Mouse (Mus musculus): ENCODE data around the gene Prlr. TPM values are rescaled to one million over a fixed set of nuclear protein-coding genes. Genes with fewer than 3 reads are reported as not detected.

The Prlr gene
- 0.93 and 1.6 TPM in 2 replicates for polyA plus RNA-seq (2015; fragmentation: Nextera tagmentation; extraction: Ambion mirVana)

DNA sequence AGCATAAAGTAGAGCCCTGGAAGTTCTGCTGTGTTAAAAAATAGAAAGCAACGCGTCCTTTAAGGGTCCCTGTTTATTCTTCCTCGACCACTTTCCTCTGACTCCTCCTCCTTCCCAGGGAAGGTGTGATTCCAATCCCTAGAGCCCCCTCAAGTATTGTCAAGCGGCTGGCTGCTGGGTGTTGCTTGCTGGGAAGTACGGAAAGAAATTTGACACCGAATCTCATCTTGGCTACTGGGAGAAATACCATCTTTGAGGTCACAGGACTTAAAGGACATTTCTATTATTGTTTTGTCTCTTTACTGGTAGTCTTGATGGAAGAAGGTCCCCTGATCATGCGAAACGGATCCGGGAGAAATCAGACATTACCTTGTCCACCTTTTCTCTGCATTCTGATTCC is at the start of gene Prlr:
Gene Prlr (plus strand): TSS at position 156 of the 400 bp plus-strand sequence.
- Histone ChIP-seq H3K9me3 (no peaks in the 10 kb centered on the region), H3K36me3 (no peaks in the 10 kb centered on the region), H3K27me3 (peaks cover 7% of the 10 kb centered on the region; the same call in 1 of the 2 replicates), H3K4me3 (peak within 1 kb of the TSS; percentile 35), H3K27ac (no peak within 1 kb of the TSS), H3K4me1 (peaks cover 14% of the 10 kb centered on the region), H3K4me2 (peak within 1 kb of the TSS; percentile 75), H3K9ac (no peak within 1 kb of the TSS; the same call in 1 of the 2 replicates)
- no peak for ATAC-seq (ENCODE audit: insufficient number of reproducible peaks, low FRiP score, low TSS enrichment, low read depth)
- WGBS: 6% methylated on average over 9 of the region's 9 CpGs

DNA sequence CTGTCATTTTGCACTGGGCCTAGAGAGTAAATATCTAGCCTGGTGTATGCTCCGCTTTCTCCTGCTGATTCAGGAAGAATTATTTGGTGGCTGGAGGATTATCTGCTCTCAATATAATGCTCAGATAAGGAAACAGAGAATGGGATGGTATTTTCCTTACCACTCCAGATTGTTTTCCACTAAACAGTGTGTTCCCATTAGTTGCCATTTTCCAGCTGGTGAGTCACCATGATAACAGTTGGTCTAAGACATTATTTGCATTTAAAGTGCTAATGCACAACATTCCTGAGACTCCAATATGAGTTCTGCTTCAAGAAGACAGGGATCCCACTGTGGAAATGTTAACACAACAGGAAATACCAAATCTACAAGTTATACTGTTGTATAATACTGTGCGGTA is 43.3 kb upstream of the Prlr start:
- no peak overlapping the region for H3K9ac ChIP-seq
- WGBS: 90% methylated on average over 2 of the region's 2 CpGs
- ATAC-seq (ENCODE audit: insufficient number of reproducible peaks, low FRiP score, low TSS enrichment, low read depth): no peak
- H3K9me3 ChIP-seq: no peaks in the 10 kb centered on the region
- no peak overlapping the region for H3K4me2 ChIP-seq
- no peak overlapping the region for H3K27ac ChIP-seq
- no peaks in the 10 kb centered on the region for H3K27me3 ChIP-seq
- no peak overlapping the region for H3K4me3 ChIP-seq
- no peaks in the 10 kb centered on the region for H3K36me3 ChIP-seq
- H3K4me1 ChIP-seq: no peaks in the 10 kb centered on the region

DNA sequence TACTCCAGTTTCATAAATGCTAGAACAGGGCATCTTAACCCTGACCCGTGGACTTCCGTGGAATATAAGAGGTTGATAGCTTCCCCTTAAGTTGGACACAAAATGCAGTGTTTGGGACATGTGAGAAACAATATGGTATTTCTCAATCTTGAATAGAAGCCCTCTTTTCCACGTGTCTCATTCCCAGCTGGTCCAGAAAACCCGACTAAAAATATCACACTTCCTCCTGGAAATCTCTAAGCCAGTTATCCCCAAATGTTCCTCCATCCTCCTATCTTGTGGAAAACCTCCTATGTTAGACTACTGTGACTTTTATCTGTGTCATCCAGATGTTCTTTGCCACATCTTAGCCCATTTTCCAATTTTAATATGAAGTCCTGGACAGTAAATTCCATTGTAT is 42.1 kb upstream of the Prlr start:
- H3K4me1 ChIP-seq: no peaks in the 10 kb centered on the region
- no peak for ATAC-seq (ENCODE audit: insufficient number of reproducible peaks, low FRiP score, low TSS enrichment, low read depth)
- no peak overlapping the region for H3K27ac ChIP-seq
- WGBS: 80% methylated on average over 4 of the region's 4 CpGs
- no peaks in the 10 kb centered on the region for H3K9me3 ChIP-seq
- H3K9ac ChIP-seq: no peak overlapping the region
- H3K27me3 ChIP-seq: no peaks in the 10 kb centered on the region
- H3K4me3 ChIP-seq: no peak overlapping the region
- H3K4me2 ChIP-seq: no peak overlapping the region
- H3K36me3 ChIP-seq: no peaks in the 10 kb centered on the region

DNA sequence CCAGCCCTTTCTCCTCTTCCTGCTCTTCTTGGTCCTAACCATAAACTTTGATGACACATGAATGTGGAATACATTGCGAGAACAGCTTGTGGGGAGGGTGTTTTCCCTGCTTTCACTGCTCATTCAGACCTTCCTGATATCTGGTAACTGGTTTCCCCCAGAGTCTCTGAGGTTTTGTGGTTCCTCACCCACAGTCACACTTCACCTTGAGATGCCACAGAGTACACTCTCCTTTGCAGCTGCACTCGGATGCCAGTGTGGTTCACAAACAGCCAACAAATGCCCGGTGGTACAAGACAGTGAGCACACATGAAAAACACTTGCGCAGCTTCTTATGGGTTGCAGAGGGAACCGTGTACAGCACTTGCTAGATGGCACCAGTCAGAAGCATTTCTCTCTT is 32.5 kb upstream of the Prlr start:
- Histone ChIP-seq H3K27ac (no peak overlapping the region), H3K36me3 (no peaks in the 10 kb centered on the region), H3K9me3 (no peaks in the 10 kb centered on the region), H3K27me3 (no peaks in the 10 kb centered on the region), H3K4me1 (no peaks in the 10 kb centered on the region), H3K4me3 (no peak overlapping the region), H3K9ac (no peak overlapping the region), H3K4me2 (no peak overlapping the region)
- WGBS: 81% methylated on average over 5 of the region's 5 CpGs
- no peak for ATAC-seq (ENCODE audit: insufficient number of reproducible peaks, low FRiP score, low TSS enrichment, low read depth)

DNA sequence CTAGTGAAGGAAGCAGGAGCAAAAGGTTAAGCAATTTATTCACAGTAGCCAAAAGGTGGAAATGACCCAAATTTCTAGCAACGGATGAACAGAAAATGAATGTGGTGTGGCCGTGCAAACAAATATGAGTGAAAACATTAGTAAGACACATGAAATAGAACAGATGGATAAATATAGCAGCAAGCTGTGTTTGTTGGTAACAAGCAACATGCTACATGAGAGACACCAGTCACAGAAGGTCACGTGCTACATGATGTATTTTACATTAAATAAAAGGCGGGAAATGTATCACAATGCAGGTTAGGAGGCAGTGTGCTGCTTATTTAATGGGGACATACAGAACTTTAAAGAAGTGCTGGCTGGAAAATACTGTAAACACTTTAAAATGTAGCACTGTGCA is 28.8 kb upstream of the Prlr start:
- H3K4me2 ChIP-seq: no peak overlapping the region
- H3K27ac ChIP-seq: no peak overlapping the region
- no peaks in the 10 kb centered on the region for H3K9me3 ChIP-seq
- no peak overlapping the region for H3K9ac ChIP-seq
- H3K36me3 ChIP-seq: no peaks in the 10 kb centered on the region
- no peak overlapping the region for H3K4me3 ChIP-seq
- 86% methylated on average over 4 of the region's 4 CpGs for WGBS
- no peak for ATAC-seq (ENCODE audit: insufficient number of reproducible peaks, low FRiP score, low TSS enrichment, low read depth)
- no peaks in the 10 kb centered on the region for H3K4me1 ChIP-seq
- H3K27me3 ChIP-seq: no peaks in the 10 kb centered on the region

DNA sequence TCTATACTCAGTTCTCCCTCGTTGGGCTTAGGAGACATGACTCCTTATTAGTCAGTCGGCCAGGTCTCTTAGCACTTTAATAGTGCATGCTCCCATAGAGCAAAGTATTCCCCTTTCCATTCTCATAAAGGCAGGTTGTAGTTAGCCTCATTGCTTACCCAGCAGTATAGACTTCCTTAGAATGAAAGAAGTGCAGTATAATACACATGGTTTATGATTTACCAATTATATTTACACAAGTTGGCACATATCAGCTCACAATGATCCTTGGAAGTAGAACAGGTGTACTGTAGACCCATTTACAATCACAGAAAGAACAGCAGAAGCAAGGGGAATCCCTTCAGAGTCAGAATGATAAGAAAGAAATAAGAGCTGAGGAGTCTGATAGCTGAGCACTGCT is 16.4 kb upstream of the Prlr start:
- H3K27me3 ChIP-seq: no peaks in the 10 kb centered on the region
- ATAC-seq (ENCODE audit: insufficient number of reproducible peaks, low FRiP score, low TSS enrichment, low read depth): no peak
- whole genome bisulfite sequencing: 87% methylated on average over 2 of the region's 2 CpGs
- H3K4me3 ChIP-seq: no peak overlapping the region
- H3K9ac ChIP-seq: no peak overlapping the region
- H3K4me2 ChIP-seq: no peak overlapping the region
- H3K27ac ChIP-seq: no peak overlapping the region
- no peaks in the 10 kb centered on the region for H3K9me3 ChIP-seq
- H3K36me3 ChIP-seq: no peaks in the 10 kb centered on the region
- no peaks in the 10 kb centered on the region for H3K4me1 ChIP-seq

DNA sequence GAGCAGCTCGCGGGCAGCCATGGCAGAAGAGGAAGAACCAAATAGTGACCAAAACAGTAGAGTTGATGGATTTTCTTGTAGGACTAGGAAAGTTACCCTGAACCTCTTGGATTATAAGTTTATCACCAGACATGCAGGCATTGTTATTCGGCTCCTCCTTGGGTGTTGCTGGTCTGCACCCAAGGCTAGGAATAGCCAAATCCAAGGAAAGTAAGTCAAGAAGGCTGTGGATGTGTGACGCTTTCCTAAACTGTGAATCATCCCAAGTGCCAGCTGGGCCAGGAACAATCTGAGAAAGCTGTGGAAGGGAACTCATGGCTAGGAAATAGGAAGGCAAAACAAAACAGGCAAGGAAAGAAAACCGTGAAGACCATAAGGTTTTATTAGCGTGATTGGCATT is 2.0 kb upstream of the Prlr start:
- ATAC-seq (ENCODE audit: insufficient number of reproducible peaks, low FRiP score, low TSS enrichment, low read depth): no peak
- 72% methylated on average over 6 of the region's 6 CpGs for WGBS

DNA sequence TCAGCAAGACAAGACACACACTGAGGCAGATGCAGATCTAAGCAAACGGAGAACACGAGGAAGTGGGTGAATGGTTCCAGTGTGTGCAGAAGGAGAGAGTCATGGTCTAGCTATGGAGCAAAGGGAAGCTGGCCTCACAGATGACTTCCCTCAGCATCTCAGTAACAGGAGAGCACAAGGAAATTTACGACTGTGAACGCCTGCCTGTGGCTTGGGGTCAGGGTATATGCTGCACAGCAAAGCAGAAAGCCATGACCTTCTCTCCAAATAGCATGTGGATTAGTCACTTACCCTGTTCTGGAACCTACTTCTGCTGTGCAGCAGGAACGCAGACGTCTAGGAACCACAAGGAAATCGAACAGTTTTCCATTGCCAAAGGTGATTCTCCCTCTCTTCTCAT is 1.4 kb upstream of the Prlr start:
- H3K36me3 ChIP-seq: no peaks in the 10 kb centered on the region
- H3K27me3 ChIP-seq: peaks cover 7% of the 10 kb centered on the region; the same call in 1 of the 2 replicates
- no peak overlapping the region for H3K27ac ChIP-seq
- H3K9me3 ChIP-seq: no peaks in the 10 kb centered on the region
- 43% methylated on average over 7 of the region's 7 CpGs for WGBS
- H3K9ac ChIP-seq: no peak overlapping the region
- no peak overlapping the region for H3K4me2 ChIP-seq
- no peak overlapping the region for H3K4me3 ChIP-seq
- ATAC-seq (ENCODE audit: insufficient number of reproducible peaks, low FRiP score, low TSS enrichment, low read depth): no peak
- H3K4me1 ChIP-seq: peaks cover 14% of the 10 kb centered on the region

More for the DNA sequence above, 2.0 kb upstream of the Prlr start:
- H3K9ac ChIP-seq: no peak overlapping the region
- H3K36me3 ChIP-seq: no peaks in the 10 kb centered on the region
- H3K27me3 ChIP-seq: peaks cover 7% of the 10 kb centered on the region; the same call in 1 of the 2 replicates
- H3K27ac ChIP-seq: no peak overlapping the region
- no peak overlapping the region for H3K4me3 ChIP-seq
- peaks cover 14% of the 10 kb centered on the region for H3K4me1 ChIP-seq
- no peaks in the 10 kb centered on the region for H3K9me3 ChIP-seq
- no peak overlapping the region for H3K4me2 ChIP-seq

DNA sequence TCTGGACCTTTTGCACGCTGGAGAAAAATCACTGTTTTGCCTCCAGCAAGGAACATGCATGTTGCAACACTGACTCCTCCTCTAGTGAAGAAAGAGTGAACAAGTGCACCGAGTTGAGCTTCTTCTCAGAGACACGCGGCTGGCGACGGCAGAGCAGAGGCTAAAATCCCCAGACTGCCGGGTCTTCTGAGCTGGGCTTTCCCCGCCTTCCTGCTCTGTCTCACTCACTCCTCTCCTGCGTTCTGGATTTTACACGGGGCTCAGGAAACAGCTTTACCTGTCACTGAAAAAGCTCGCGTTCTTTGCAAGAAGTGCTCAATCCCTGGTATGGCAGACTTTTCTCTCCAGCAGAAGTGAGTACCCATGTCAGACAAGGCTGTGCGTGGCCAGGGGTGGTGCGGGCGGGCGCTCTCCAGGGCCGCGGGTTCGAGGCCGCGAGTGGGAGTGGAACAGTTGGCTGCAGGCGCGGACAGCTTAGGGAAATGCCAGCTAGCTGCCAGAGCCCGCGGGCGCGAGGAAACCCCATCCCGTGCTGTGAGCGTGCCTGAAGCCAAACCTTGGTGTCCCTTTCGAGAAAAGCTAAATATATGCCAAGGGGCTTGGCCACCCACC is 587 bp downstream of the Prlr start:
- ATAC-seq (ENCODE audit: insufficient number of reproducible peaks, low FRiP score, low TSS enrichment, low read depth): no peak
- peaks cover 7% of the 10 kb centered on the region; the same call in 1 of the 2 replicates for H3K27me3 ChIP-seq
- H3K4me3 ChIP-seq: peak overlapping the region; percentile 35
- no peak overlapping the region for H3K27ac ChIP-seq
- H3K9ac ChIP-seq: no peak overlapping the region; the same call in 1 of the 2 replicates
- H3K4me2 ChIP-seq: peak overlapping the region; percentile 75
- no peaks in the 10 kb centered on the region for H3K36me3 ChIP-seq
- under 1% methylated on average over 30 of the region's 30 CpGs for WGBS
- no peaks in the 10 kb centered on the region for H3K9me3 ChIP-seq
- peaks cover 14% of the 10 kb centered on the region for H3K4me1 ChIP-seq

DNA sequence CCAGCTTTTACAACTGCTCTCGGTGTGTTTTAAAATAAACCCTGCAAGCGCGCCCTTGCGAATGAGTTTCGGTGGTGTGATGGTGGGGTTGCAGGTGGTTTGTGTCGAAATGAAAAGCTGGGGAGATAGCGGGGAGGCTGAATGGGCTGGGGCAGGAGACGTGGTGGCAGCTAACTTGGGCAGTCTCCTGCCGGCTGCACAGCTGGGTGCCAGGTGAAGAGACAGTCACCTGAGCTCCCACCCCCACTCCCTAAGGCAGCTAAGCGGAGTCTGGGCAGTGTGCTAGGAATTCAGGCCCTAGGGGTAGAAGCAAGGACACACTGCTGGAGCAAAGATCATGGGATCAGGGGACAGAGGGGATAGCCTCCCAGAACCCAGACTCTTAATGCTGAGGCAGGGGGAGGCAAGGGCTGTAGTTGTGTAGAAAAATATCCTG is 1.1 kb downstream of the Prlr start:
- H3K27me3 ChIP-seq: peaks cover 7% of the 10 kb centered on the region; the same call in 1 of the 2 replicates
- H3K9ac ChIP-seq: no peak overlapping the region
- H3K4me3 ChIP-seq: peak overlapping the region; percentile 35
- no peaks in the 10 kb centered on the region for H3K9me3 ChIP-seq
- no peak for ATAC-seq (ENCODE audit: insufficient number of reproducible peaks, low FRiP score, low TSS enrichment, low read depth)
- peak overlapping the region; percentile 75 for H3K4me2 ChIP-seq
- 4% methylated on average over 10 of the region's 10 CpGs for WGBS
- H3K27ac ChIP-seq: no peak overlapping the region
- H3K4me1 ChIP-seq: peaks cover 14% of the 10 kb centered on the region
- H3K36me3 ChIP-seq: no peaks in the 10 kb centered on the region

DNA sequence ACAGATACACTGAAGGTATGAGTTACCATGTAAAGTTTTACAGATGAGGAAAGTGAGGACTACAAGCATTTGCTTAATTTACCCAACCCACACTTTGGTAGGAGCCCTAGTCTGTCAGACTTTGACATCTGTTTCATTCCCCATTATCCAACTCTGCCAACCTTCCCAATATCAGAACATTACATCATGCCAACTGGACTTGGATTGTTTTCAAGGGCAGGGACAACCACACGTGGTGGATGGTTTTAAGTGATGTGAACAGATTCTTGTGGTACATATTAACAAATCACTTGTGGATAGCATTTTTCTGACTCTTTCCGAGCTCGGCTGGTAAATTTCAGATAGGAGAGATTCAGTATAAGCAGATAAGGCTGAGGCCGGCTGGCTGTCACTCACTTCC is 3.7 kb downstream of the Prlr start:
- ATAC-seq (ENCODE audit: insufficient number of reproducible peaks, low FRiP score, low TSS enrichment, low read depth): no peak
- Histone ChIP-seq H3K27ac (no peak overlapping the region), H3K27me3 (peaks cover 7% of the 10 kb centered on the region; the same call in 1 of the 2 replicates), H3K36me3 (no peaks in the 10 kb centered on the region), H3K9me3 (no peaks in the 10 kb centered on the region), H3K4me3 (no peak overlapping the region), H3K9ac (no peak overlapping the region), H3K4me1 (peaks cover 14% of the 10 kb centered on the region), H3K4me2 (no peak overlapping the region)
- 84% methylated on average over 4 of the region's 4 CpGs for WGBS

DNA sequence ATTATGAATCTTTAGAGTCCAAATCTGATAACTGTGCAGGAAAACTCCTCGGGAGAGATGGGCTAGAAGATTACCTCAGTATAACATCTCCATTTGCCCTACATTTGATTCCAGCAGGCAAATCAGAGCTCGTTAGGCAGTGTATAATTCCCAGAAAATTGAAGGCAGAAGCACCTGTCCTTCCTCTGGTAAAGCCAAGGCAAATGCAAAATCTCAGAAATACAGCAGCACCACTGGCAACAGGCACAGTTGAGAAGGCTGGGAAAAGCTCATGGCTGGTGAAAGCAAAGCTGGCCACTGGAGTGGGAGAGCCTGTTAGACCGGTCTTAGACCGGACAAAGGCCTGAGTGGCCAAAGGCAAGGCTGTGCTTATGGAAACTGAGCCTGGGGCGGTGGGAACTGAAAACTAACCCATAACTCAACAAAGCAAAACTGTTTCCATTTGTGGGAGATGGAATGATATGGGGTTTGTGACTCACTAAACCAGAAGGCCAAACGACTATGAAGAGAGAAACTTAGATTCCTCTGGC is 15.1 kb downstream of the Prlr start:
- H3K4me1 ChIP-seq: no peaks in the 10 kb centered on the region
- H3K4me2 ChIP-seq: no peak overlapping the region
- H3K9ac ChIP-seq: no peak overlapping the region
- H3K4me3 ChIP-seq: no peak overlapping the region
- no peak overlapping the region for H3K27ac ChIP-seq
- 78% methylated on average over 6 of the region's 6 CpGs for WGBS
- ATAC-seq (ENCODE audit: insufficient number of reproducible peaks, low FRiP score, low TSS enrichment, low read depth): no peak
- H3K27me3 ChIP-seq: no peaks in the 10 kb centered on the region
- H3K36me3 ChIP-seq: no peaks in the 10 kb centered on the region
- no peaks in the 10 kb centered on the region for H3K9me3 ChIP-seq

All from limb, embryonic 15.5 days (tissue).